Mouse (Mus musculus): ENCODE measurements at regions not wholly inside any gene's neighbourhood (a gene's known extent, or its start where the extent isn't known, plus 50 kb on each side); places are given as distances from the start of the nearest gene placed in this dataset.
"Not testable (repeated sequence)": the region's sequence is repeated elsewhere in the genome, so short reads cannot be mapped to it uniquely, and the experiment has no call there.

DNA sequence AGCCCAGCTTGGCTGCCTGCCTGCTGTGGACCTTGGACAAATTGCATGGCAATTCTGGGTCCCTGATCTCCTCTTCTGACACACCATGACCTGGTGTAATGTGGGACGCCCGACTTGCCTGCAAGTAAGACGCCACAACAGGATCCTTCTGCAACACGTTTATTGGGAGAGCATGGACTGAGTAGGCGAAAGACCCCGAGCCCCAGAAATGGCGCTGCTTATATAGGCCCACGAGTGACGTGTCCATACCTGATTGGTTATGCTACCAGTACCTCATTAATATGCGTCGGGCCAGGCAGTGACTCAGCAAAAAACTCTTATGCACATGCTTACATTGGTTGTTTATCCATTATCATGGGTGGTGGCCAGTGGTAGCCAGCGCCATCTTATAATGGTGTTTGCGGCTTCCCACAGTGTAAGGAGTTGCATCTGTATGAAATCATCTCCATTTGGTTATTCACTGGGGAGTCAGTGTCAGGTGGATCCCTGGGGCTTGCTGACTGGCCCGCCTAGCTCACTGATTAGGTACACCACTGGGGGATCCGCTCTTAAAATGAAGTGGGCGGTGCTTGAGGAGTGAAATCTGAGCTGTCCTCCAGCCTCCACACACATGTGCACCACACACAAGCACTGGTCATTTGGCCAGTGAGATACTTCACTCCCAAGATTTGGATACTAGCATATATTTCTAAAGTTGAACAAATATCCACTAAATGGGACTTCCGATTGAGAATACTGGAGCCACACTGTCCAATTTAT lies 113.1 kb downstream of the Gm31371 start:
- not testable (repeated sequence) for ATAC-seq (ENCODE audit: low FRiP score); H3K4me1 ChIP-seq (ENCODE audit: insufficient read depth, low read length); H3K9ac ChIP-seq (replicated peaks; ENCODE audit: low read length, poor library complexity, severe bottlenecking); H3K27me3 ChIP-seq (ENCODE audit: insufficient read depth, low read length); H3K27ac ChIP-seq (ENCODE audit: low read depth, low read length); H3K36me3 ChIP-seq (ENCODE audit: insufficient read depth, low read length); H3K4me2 ChIP-seq (ENCODE audit: low read depth, low read length, poor library complexity, severe bottlenecking); H3K4me3 ChIP-seq (ENCODE audit: low read depth, low read length); H3K9me3 ChIP-seq (ENCODE audit: low read length); DNase-seq (ENCODE audit: low spot score)
- 89% methylated on average over 16 of the region's 17 CpGs for WGBS

GRCm38 (mm10) chr8:20025521-20025920 lies 122.3 kb downstream of the Gm31371 start:
- WGBS, result no CpG with 5 or more reads among the region's 2 CpGs
- not testable (repeated sequence) for H3K27me3 ChIP-seq (ENCODE audit: insufficient read depth, low read length); H3K4me2 ChIP-seq (ENCODE audit: low read depth, low read length, poor library complexity, severe bottlenecking); ATAC-seq (ENCODE audit: low FRiP score); H3K4me1 ChIP-seq (ENCODE audit: insufficient read depth, low read length); H3K9ac ChIP-seq (replicated peaks; ENCODE audit: low read length, poor library complexity, severe bottlenecking); H3K36me3 ChIP-seq (ENCODE audit: insufficient read depth, low read length); H3K4me3 ChIP-seq (ENCODE audit: low read depth, low read length); H3K27ac ChIP-seq (ENCODE audit: low read depth, low read length); H3K9me3 ChIP-seq (ENCODE audit: low read length); DNase-seq (ENCODE audit: low spot score)

- H3K4me3 ChIP-seq (ENCODE audit: low read depth, low read length); H3K36me3 ChIP-seq (ENCODE audit: insufficient read depth, low read length); DNase-seq (ENCODE audit: low spot score); H3K9ac ChIP-seq (replicated peaks; ENCODE audit: low read length, poor library complexity, severe bottlenecking); H3K27ac ChIP-seq (ENCODE audit: low read depth, low read length); H3K27me3 ChIP-seq (ENCODE audit: insufficient read depth, low read length); H3K9me3 ChIP-seq (ENCODE audit: low read length); H3K4me1 ChIP-seq (ENCODE audit: insufficient read depth, low read length); H3K4me2 ChIP-seq (ENCODE audit: low read depth, low read length, poor library complexity, severe bottlenecking); ATAC-seq (ENCODE audit: low FRiP score): not testable (repeated sequence)
- 46% methylated on average over 1 of the region's 2 CpGs for WGBS
Observed at GRCm38 (mm10) chr8:20027956-20028355, 124.8 kb downstream of the Gm31371 start.

DNA sequence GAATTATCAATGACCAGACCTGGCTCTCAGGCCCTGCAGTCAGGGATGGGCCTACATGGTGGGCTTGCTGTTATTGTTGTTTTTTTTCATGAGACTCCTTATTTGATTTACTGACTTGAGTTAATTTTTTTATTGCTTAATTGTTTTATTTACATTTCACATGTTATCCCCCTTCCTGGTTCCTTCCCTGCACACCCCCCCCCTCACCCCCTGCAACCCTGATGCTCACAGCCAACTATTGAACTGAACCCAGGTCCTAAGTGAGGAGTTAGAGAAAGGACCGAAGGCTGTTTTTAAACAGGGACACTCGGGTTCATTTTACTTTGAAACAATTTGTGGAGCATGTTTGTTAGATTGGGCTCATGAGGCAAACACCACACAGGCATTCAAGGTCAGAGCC lies 126.9 kb downstream of the Gm31371 start:
- not testable (repeated sequence) for H3K9me3 ChIP-seq (ENCODE audit: low read length); H3K4me3 ChIP-seq (ENCODE audit: low read depth, low read length); H3K27ac ChIP-seq (ENCODE audit: low read depth, low read length); H3K9ac ChIP-seq (replicated peaks; ENCODE audit: low read length, poor library complexity, severe bottlenecking); H3K27me3 ChIP-seq (ENCODE audit: insufficient read depth, low read length); DNase-seq (ENCODE audit: low spot score); ATAC-seq (ENCODE audit: low FRiP score); H3K36me3 ChIP-seq (ENCODE audit: insufficient read depth, low read length); H3K4me1 ChIP-seq (ENCODE audit: insufficient read depth, low read length); H3K4me2 ChIP-seq (ENCODE audit: low read depth, low read length, poor library complexity, severe bottlenecking)
- 87% methylated on average over 2 of the region's 2 CpGs for WGBS

DNA sequence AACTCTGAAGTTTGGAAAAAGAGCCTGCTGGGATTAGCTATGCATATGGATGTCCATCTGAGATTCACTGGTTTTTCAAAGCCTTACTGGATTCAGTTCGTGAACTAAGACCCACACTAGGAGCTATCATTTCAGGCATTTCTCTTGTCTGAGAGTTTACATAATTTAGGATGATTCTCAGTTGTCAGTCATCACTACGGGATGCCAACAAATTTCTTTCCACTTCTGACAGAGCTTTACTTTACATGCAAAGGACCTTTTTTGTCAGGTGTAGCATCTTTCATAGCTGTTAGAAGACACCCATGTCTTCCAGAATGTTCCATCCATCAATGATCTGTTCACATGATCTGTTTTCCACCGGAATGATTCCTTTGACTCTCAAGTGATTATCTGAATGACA lies 154.4 kb downstream of the Gm31371 start:
- not testable (repeated sequence) for H3K27me3 ChIP-seq (ENCODE audit: insufficient read depth, low read length); H3K36me3 ChIP-seq (ENCODE audit: insufficient read depth, low read length); H3K27ac ChIP-seq (ENCODE audit: low read depth, low read length); ATAC-seq (ENCODE audit: low FRiP score); H3K9ac ChIP-seq (replicated peaks; ENCODE audit: low read length, poor library complexity, severe bottlenecking); H3K4me3 ChIP-seq (ENCODE audit: low read depth, low read length); H3K4me2 ChIP-seq (ENCODE audit: low read depth, low read length, poor library complexity, severe bottlenecking); H3K9me3 ChIP-seq (ENCODE audit: low read length); H3K4me1 ChIP-seq (ENCODE audit: insufficient read depth, low read length); DNase-seq (ENCODE audit: low spot score)
- 63% methylated on average over 2 of the region's 3 CpGs for WGBS

- ATAC-seq (ENCODE audit: low FRiP score); H3K27me3 ChIP-seq (ENCODE audit: insufficient read depth, low read length); DNase-seq (ENCODE audit: low spot score); H3K4me3 ChIP-seq (ENCODE audit: low read depth, low read length); H3K9me3 ChIP-seq (ENCODE audit: low read length); H3K4me2 ChIP-seq (ENCODE audit: low read depth, low read length, poor library complexity, severe bottlenecking); H3K4me1 ChIP-seq (ENCODE audit: insufficient read depth, low read length); H3K27ac ChIP-seq (ENCODE audit: low read depth, low read length); H3K9ac ChIP-seq (replicated peaks; ENCODE audit: low read length, poor library complexity, severe bottlenecking); H3K36me3 ChIP-seq (ENCODE audit: insufficient read depth, low read length): not testable (repeated sequence)
- 82% methylated on average over 4 of the region's 5 CpGs for WGBS
Observed at GRCm38 (mm10) chr8:20098121-20098520, 194.9 kb downstream of the Gm31371 start.

GRCm38 (mm10) chr8:20100241-20100640 lies 197.0 kb downstream of the Gm31371 start:
- H3K27me3 ChIP-seq (ENCODE audit: insufficient read depth, low read length); H3K4me3 ChIP-seq (ENCODE audit: low read depth, low read length); H3K36me3 ChIP-seq (ENCODE audit: insufficient read depth, low read length); ATAC-seq (ENCODE audit: low FRiP score); H3K9ac ChIP-seq (replicated peaks; ENCODE audit: low read length, poor library complexity, severe bottlenecking); H3K27ac ChIP-seq (ENCODE audit: low read depth, low read length); H3K4me1 ChIP-seq (ENCODE audit: insufficient read depth, low read length); H3K9me3 ChIP-seq (ENCODE audit: low read length); H3K4me2 ChIP-seq (ENCODE audit: low read depth, low read length, poor library complexity, severe bottlenecking): not testable (repeated sequence)
- no CpG with 5 or more reads among the region's 1 CpGs for WGBS
- peak; percentile 0 for DNase-seq (ENCODE audit: low spot score)

DNA sequence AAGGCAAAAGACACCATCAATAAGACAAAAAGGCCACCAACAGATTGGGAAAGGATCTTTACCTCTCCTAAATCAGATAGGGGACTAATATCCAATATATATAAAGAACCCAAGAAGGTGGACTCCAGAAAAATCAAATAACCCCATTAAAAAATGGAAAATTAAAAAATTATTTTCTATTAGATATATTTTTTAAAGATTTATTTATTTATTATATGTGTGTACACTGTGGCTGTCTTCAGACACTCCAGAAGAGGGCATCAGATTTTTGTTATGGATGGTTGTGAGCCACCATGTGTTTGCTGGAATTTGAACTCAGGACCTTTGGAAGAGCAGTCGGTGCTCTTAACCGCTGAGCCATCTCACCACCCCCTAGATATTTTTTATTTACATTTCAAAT lies 199.2 kb downstream of the Gm31371 start:
- DNase-seq (ENCODE audit: low spot score); H3K4me1 ChIP-seq (ENCODE audit: insufficient read depth, low read length); H3K27me3 ChIP-seq (ENCODE audit: insufficient read depth, low read length); H3K9ac ChIP-seq (replicated peaks; ENCODE audit: low read length, poor library complexity, severe bottlenecking); H3K4me2 ChIP-seq (ENCODE audit: low read depth, low read length, poor library complexity, severe bottlenecking); H3K4me3 ChIP-seq (ENCODE audit: low read depth, low read length); H3K27ac ChIP-seq (ENCODE audit: low read depth, low read length); H3K9me3 ChIP-seq (ENCODE audit: low read length); H3K36me3 ChIP-seq (ENCODE audit: insufficient read depth, low read length): not testable (repeated sequence)
- ATAC-seq (ENCODE audit: low FRiP score), result peak; percentile 47; the same call in 1 of the 2 replicates
- no CpG with 5 or more reads among the region's 2 CpGs for WGBS

GRCm38 (mm10) chr8:20107154-20107553 lies 204.0 kb downstream of the Gm31371 start:
- H3K4me1 ChIP-seq (ENCODE audit: insufficient read depth, low read length); H3K9ac ChIP-seq (replicated peaks; ENCODE audit: low read length, poor library complexity, severe bottlenecking); H3K27ac ChIP-seq (ENCODE audit: low read depth, low read length); H3K9me3 ChIP-seq (ENCODE audit: low read length); DNase-seq (ENCODE audit: low spot score); H3K27me3 ChIP-seq (ENCODE audit: insufficient read depth, low read length); H3K4me3 ChIP-seq (ENCODE audit: low read depth, low read length); ATAC-seq (ENCODE audit: low FRiP score); H3K36me3 ChIP-seq (ENCODE audit: insufficient read depth, low read length); H3K4me2 ChIP-seq (ENCODE audit: low read depth, low read length, poor library complexity, severe bottlenecking): not testable (repeated sequence)
- WGBS, result 85% methylated on average over 1 of the region's 2 CpGs

All from midbrain, postnatal 0 days (tissue).